ENCODE assay signal across 10 mouse cellular contexts in the genomic region with DNA sequence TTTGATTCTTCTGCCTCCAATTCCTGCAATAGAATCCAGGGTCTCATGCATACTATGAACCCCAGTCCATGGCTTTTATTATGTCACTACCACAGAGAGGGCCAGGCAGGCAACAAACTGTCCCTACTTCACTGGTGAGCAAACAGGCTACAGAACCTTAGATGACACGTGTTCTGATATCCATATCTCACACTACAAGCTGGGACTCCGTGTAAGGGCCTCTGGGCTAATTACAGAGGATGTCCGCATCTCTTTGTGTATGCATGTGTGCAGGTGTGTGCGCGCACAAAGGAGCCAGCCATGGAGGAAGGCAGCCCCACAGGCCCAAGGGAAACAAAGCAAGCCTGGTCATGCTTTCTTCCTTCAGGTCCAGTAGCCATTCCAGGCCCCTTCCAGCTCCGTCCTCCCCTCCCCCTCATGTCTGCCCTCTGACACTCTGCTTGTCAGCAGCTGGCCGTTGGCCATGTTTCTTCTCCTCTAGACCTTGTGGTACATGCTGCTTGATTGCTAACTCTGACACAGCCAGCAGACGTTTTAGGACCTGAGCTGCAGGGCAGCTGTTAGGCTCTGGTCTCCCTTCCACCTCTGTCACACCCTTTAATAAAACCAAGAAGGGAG. TPM values are rescaled to one million over a fixed set of nuclear protein-coding genes. Genes with fewer than 3 reads are reported as not detected.
DNase-seq lines count a peak whose midpoint lies in the region; ATAC-seq and TF ChIP-seq lines count a peak whose summit lies in the region.
"Had no signal": no experiment of that assay in that cellular context is flagged by ENCODE, and none has a peak within 500 bp of the region (broad histone marks: within the 10 kb centered on the region; RNA-seq: fewer than 3 reads in every experiment).

No protein-coding gene starts in this region.

- no peak overlapping the region for H3K27ac ChIP-seq in lung, embryonic 14.5 days (ENCODE audit: low read depth)
- peak overlapping the region; percentile 11; the same call in 1 of the 2 replicates for H3K27ac ChIP-seq in forebrain, embryonic 14.5 days (ENCODE audit: low read depth, low read length)
- no peak overlapping the region for H3K27ac ChIP-seq in intestine, embryonic 15.5 days
- H3K27ac ChIP-seq: embryonic facial prominence, embryonic 13.5 days had no signal

- peak; percentile 64 for ATAC-seq in lung, embryonic 14.5 days (ENCODE audit: insufficient read depth)
- peak; percentile 52; the same call in 1 of the 2 replicates for ATAC-seq in forebrain, embryonic 14.5 days
- ATAC-seq in intestine, embryonic 15.5 days = 0 out of 2 replicates have a peak, but pooled peaks have one; percentile 34
- peak; percentile 22; the same call in 1 of the 2 replicates for ATAC-seq in megakaryocyte-erythroid progenitor cell, adult 5-6 weeks (replicated peaks; ENCODE audit: low FRiP score, low TSS enrichment, poor library complexity, severe bottlenecking)

- no peak overlapping the region for H3K9ac ChIP-seq in lung, embryonic 14.5 days
- no peak overlapping the region for H3K9ac ChIP-seq in forebrain, embryonic 14.5 days (ENCODE audit: low read length)
- H3K9ac ChIP-seq in intestine, embryonic 15.5 days = no peak overlapping the region
- H3K9ac ChIP-seq: embryonic facial prominence, embryonic 13.5 days had no signal

- intact Hi-C loops in gastrocnemius, postnatal 36 days (cut with DNase I) = no loop called here

- H3K9me3 ChIP-seq in lung, embryonic 14.5 days (ENCODE audit: low read depth, low read length) = no peaks in the 10 kb centered on the region
- H3K9me3 ChIP-seq in forebrain, embryonic 14.5 days (replicated peaks; ENCODE audit: control insufficient read depth, low read length) = no peaks in the 10 kb centered on the region
- H3K9me3 ChIP-seq in intestine, embryonic 15.5 days = no peaks in the 10 kb centered on the region
- H3K9me3 ChIP-seq: embryonic facial prominence, embryonic 13.5 days had no signal

- peaks cover 8% of the 10 kb centered on the region; the same call in 1 of the 2 replicates for H3K4me1 ChIP-seq in lung, embryonic 14.5 days (ENCODE audit: insufficient read depth)
- peaks cover 12% of the 10 kb centered on the region for H3K4me1 ChIP-seq in forebrain, embryonic 14.5 days (ENCODE audit: control insufficient read depth, insufficient read depth, low read length)
- H3K4me1 ChIP-seq in intestine, embryonic 15.5 days (replicated peaks) = peaks cover 8% of the 10 kb centered on the region; the same call in 1 of the 2 replicates

- TF ChIP-seq CTCF in lung, embryonic 14.5 days (IDR thresholded peaks at IDR 0.05; ENCODE audit: low read depth) = no peak

- peak; percentile 81 for DNase-seq in lung, embryonic 14.5 days
- no peak for DNase-seq in lung, postnatal 25 days (ENCODE audit: low spot score)
- DNase-seq in forebrain, embryonic 14.5 days (ENCODE audit: low spot score) = peak; percentile 38
- DNase-seq in cerebellum, postnatal 36 days = no peak
- DNase-seq in layer of hippocampus, adult 9-10 months (ENCODE audit: low spot score) = no peak
- DNase-seq in gastrocnemius, postnatal 36 days = no peak

- H3K27me3 ChIP-seq in lung, embryonic 14.5 days (ENCODE audit: insufficient read depth, low read length) = no peaks in the 10 kb centered on the region
- no peaks in the 10 kb centered on the region for H3K27me3 ChIP-seq in forebrain, embryonic 14.5 days (replicated peaks; ENCODE audit: control insufficient read depth, insufficient read depth, low read length)
- H3K27me3 ChIP-seq in intestine, embryonic 15.5 days (replicated peaks) = no peaks in the 10 kb centered on the region
- H3K27me3 ChIP-seq: embryonic facial prominence, embryonic 13.5 days had no signal

- no peak overlapping the region for H3K4me3 ChIP-seq in lung, embryonic 14.5 days (ENCODE audit: low read depth, low read length)
- no peak overlapping the region for H3K4me3 ChIP-seq in forebrain, embryonic 14.5 days (ENCODE audit: low read depth, low read length)
- H3K4me3 ChIP-seq in intestine, embryonic 15.5 days (replicated peaks) = no peak overlapping the region
- H3K4me3 ChIP-seq: embryonic facial prominence, embryonic 13.5 days; myocyte had no signal

- no peaks in the 10 kb centered on the region for H3K36me3 ChIP-seq in lung, embryonic 14.5 days (ENCODE audit: insufficient read depth)
- no peaks in the 10 kb centered on the region for H3K36me3 ChIP-seq in forebrain, embryonic 14.5 days (ENCODE audit: control insufficient read depth, insufficient read depth, low read length)
- H3K36me3 ChIP-seq in intestine, embryonic 15.5 days = no peaks in the 10 kb centered on the region
- H3K36me3 ChIP-seq: embryonic facial prominence, embryonic 13.5 days had no signal

- no peak overlapping the region for H3K4me2 ChIP-seq in lung, embryonic 14.5 days
- no peak overlapping the region for H3K4me2 ChIP-seq in forebrain, embryonic 14.5 days (ENCODE audit: low read length)
- no peak overlapping the region for H3K4me2 ChIP-seq in intestine, embryonic 15.5 days (replicated peaks)
- H3K4me2 ChIP-seq: embryonic facial prominence, embryonic 13.5 days had no signal

- 43% methylated on average over 8 of the region's 8 CpGs for WGBS in lung, embryonic 14.5 days
- WGBS in forebrain, embryonic 14.5 days = 50% methylated on average over 8 of the region's 8 CpGs
- WGBS in intestine, embryonic 15.5 days = 58% methylated on average over 8 of the region's 8 CpGs

RNA-seq across cellular contexts. Expression of a gene that starts 0.5 kb away (rescaled TPM):
- 0.50 and 0.68 TPM in 2 replicates for polyA plus RNA-seq in lung, embryonic 14.5 days (2014; fragmentation: Nextera tagmentation; extraction: Ambion mirVana)
- polyA plus RNA-seq in forebrain, embryonic 14.5 days (2014; fragmentation: Nextera tagmentation; extraction: Ambion mirVana) = 1.5 and 1.7 TPM in 2 replicates
- polyA plus RNA-seq in intestine, embryonic 15.5 days (2015; fragmentation: Nextera tagmentation; extraction: Ambion mirVana) = 0.19 and 0.76 TPM in 2 replicates
- total RNA-seq in megakaryocyte-erythroid progenitor cell, adult 5-6 weeks (2014; fragmentation: Nextera tagmentation) = 1.2 and 22.3 TPM in 2 replicates
- 1.2 and 3.9 TPM in 2 replicates for total RNA-seq in megakaryocyte-erythroid progenitor cell, adult 5-6 weeks (2017)
- total RNA-seq in gastrocnemius, postnatal 36 days (2021) = under 1 TPM; 0.35 to 0.71 TPM

Comparison
In these comparisons a context has a peak if more than half of its experiments do, and no peak if none do; other contexts are left out.
1. DNase-seq: peak in lung, embryonic 14.5 days (single experiment) and forebrain, embryonic 14.5 days (single experiment); none in lung, postnatal 25 days (single experiment), cerebellum, postnatal 36 days (0 of 2), layer of hippocampus, adult 9-10 months (single experiment) and gastrocnemius, postnatal 36 days (0 of 2).
2. Peak in every context shown above with its lines, with median percentiles within 50 percentile points of each other: ATAC-seq.